Mouse (Mus musculus) CH12.LX (cell line): ENCODE data around the gene Ptprg. TPM values are rescaled to one million over a fixed set of nuclear protein-coding genes. Genes with fewer than 3 reads are reported as not detected.

ENCODE experiments used
- DNase-seq: peaks from one replicate; pipeline ENCODE4 v3.0.0-alpha.2; 2013; ENCODE audit errors: extremely low read depth
- H3K27ac ChIP-seq: 2 replicates; pipeline ENCODE4 v1.5.1; 2012; ENCODE audit warnings: low read depth, mild to moderate bottlenecking, control low read depth, moderate library complexity; ENCODE audit not compliant: insufficient read depth
- H3K27me3 ChIP-seq: replicated peaks from 2 replicates; pipeline ENCODE3; 2012; ENCODE audit warnings: inconsistent platforms
- H3K36me3 ChIP-seq, 2 experiments: replicated peaks in 1 of 2; 2 replicates each; pipeline versions ENCODE3 to v1.6.1; 2012; ENCODE audit warnings: inconsistent platforms in 1 of 2, low read length in 1 of 2, mild to moderate bottlenecking in 1 of 2, mixed read lengths in 1 of 2, moderate library complexity in 1 of 2; ENCODE audit not compliant: control insufficient read depth in 1 of 2, insufficient read depth in 1 of 2
- H3K4me1 ChIP-seq, 2 experiments: 2 replicates each; pipeline ENCODE4 v1.6.1; 2012; ENCODE audit warnings: inconsistent platforms in 1 of 2, moderate library complexity in 1 of 2; ENCODE audit not compliant: insufficient read depth in 2 of 2, control insufficient read depth in 1 of 2
- H3K4me2 ChIP-seq: 2 replicates; pipeline ENCODE4 v1.6.1; 2012; ENCODE audit warnings: low read depth, mild to moderate bottlenecking, control low read depth; ENCODE audit not compliant: poor library complexity, insufficient read depth, severe bottlenecking
- H3K4me3 ChIP-seq, 3 experiments: fragments of 150-350 bp in 1 of 3; sonication (generic) in 1 of 3; replicated peaks in 1 of 3; 2 replicates each; pipeline versions ENCODE3 to v1.5.1; 2011 to 2012; ENCODE audit warnings: low read depth in 2 of 3, low read length in 2 of 3, mild to moderate bottlenecking in 2 of 3, moderate library complexity in 2 of 3, control low read depth in 1 of 3, improper control_type of control experiment in 1 of 3, inconsistent platforms in 1 of 3, mixed read lengths in 1 of 3; ENCODE audit not compliant: poor library complexity in 1 of 3
- H3K79me2 ChIP-seq: replicated peaks from 2 replicates; pipeline ENCODE4 v1.6.1; 2012; ENCODE audit warnings: mild to moderate bottlenecking, moderate library complexity; ENCODE audit not compliant: control insufficient read depth, poor library complexity, insufficient read depth, severe bottlenecking; ENCODE audit errors: extremely low read depth
- H3K9ac ChIP-seq: 2 replicates; pipeline ENCODE4 v1.6.1; 2012; ENCODE audit warnings: low read depth, mild to moderate bottlenecking, control low read depth, moderate library complexity; ENCODE audit not compliant: insufficient read depth
- H3K9me3 ChIP-seq: replicated peaks from 2 replicates; pipeline ENCODE3; 2012; ENCODE audit warnings: low read length, inconsistent platforms, mixed read lengths
- CHD1 ChIP-seq: IDR thresholded peaks from 2 replicates; pipeline ENCODE4 v1.6.1; 2012; ENCODE audit warnings: low read depth, low read length, improper control_type of control experiment, inconsistent platforms
- CTCF ChIP-seq, 2 experiments: IDR thresholded peaks in 1 of 2; conservative IDR thresholded peaks in 1 of 2; 2 replicates each; pipeline ENCODE4 v1.5.1; 2011 to 2012; ENCODE audit warnings: low read depth in 2 of 2, low read length in 2 of 2, improper control_type of control experiment in 1 of 2, inconsistent platforms in 1 of 2, mild to moderate bottlenecking in 1 of 2, moderate library complexity in 1 of 2
- E2F4 ChIP-seq: IDR thresholded peaks from 2 replicates; pipeline ENCODE4 v1.6.1; 2011; ENCODE audit warnings: low read depth, low read length, improper control_type of control experiment; ENCODE audit not compliant: insufficient replicate concordance
- EP300 ChIP-seq: IDR thresholded peaks from 2 replicates; pipeline ENCODE4 v1.6.1; 2011; ENCODE audit warnings: low read length, improper control_type of control experiment
- ETS1 ChIP-seq: conservative IDR thresholded peaks from 2 replicates; pipeline ENCODE4 v1.6.1; 2012; ENCODE audit warnings: low read depth, mild to moderate bottlenecking, inconsistent platforms, low read length, improper control_type of control experiment, moderate library complexity
- GABPA ChIP-seq: IDR thresholded peaks from 2 replicates; pipeline ENCODE4 v1.6.1; 2012; ENCODE audit warnings: low read depth, low read length, improper control_type of control experiment, inconsistent platforms; ENCODE audit not compliant: insufficient replicate concordance
- IRF4 ChIP-seq: IDR thresholded peaks from 2 replicates; pipeline ENCODE4 v1.6.1; 2014; ENCODE audit warnings: low read depth, mild to moderate bottlenecking, inconsistent platforms, low read length, improper control_type of control experiment
- JUN ChIP-seq: IDR thresholded peaks from 2 replicates; pipeline ENCODE4 v1.6.1; 2011; ENCODE audit warnings: low read depth, mild to moderate bottlenecking, low read length, improper control_type of control experiment, moderate library complexity; ENCODE audit not compliant: insufficient read depth
- KAT2A ChIP-seq: IDR thresholded peaks from 2 replicates; pipeline ENCODE4 v1.6.1; 2012; ENCODE audit warnings: low read length, improper control_type of control experiment, inconsistent platforms; ENCODE audit not compliant: insufficient replicate concordance
- MAFK ChIP-seq: IDR thresholded peaks from 2 replicates; pipeline ENCODE4 v1.6.1; 2011; ENCODE audit warnings: low read length, improper control_type of control experiment; ENCODE audit not compliant: insufficient replicate concordance
- MAX ChIP-seq: IDR thresholded peaks from 2 replicates; pipeline ENCODE4 v1.6.1; 2011; ENCODE audit warnings: low read length, improper control_type of control experiment
- MEF2A ChIP-seq: IDR thresholded peaks from 2 replicates; pipeline ENCODE4 v1.6.1; 2014; ENCODE audit warnings: low read depth, mild to moderate bottlenecking, inconsistent platforms, low read length, improper control_type of control experiment, borderline replicate concordance
- NELFE ChIP-seq: IDR thresholded peaks from 2 replicates; pipeline ENCODE4 v1.6.1; 2011; ENCODE audit warnings: low read depth, low read length, improper control_type of control experiment
- NRF1 ChIP-seq: IDR thresholded peaks from 2 replicates; pipeline ENCODE4 v1.6.1; 2014; ENCODE audit warnings: low read depth, mild to moderate bottlenecking, inconsistent platforms, low read length, improper control_type of control experiment, moderate library complexity
- POLR2A ChIP-seq: IDR thresholded peaks from 2 replicates; pipeline ENCODE4 v1.6.1; 2011; ENCODE audit warnings: low read depth, mild to moderate bottlenecking, improper control_type of control experiment, low read length
- POLR2AphosphoS2 ChIP-seq: IDR thresholded peaks from 2 replicates; pipeline ENCODE4 v1.6.1; 2011; ENCODE audit warnings: low read depth, low read length, improper control_type of control experiment
- RCOR1 ChIP-seq: conservative IDR thresholded peaks from 2 replicates; pipeline ENCODE4 v1.6.1; 2012; ENCODE audit warnings: low read depth, mild to moderate bottlenecking, inconsistent platforms, low read length, improper control_type of control experiment
- SIN3A ChIP-seq: IDR thresholded peaks from 2 replicates; pipeline ENCODE4 v1.6.1; 2012; ENCODE audit warnings: low read length, improper control_type of control experiment, inconsistent platforms
- SMC3 ChIP-seq: IDR thresholded peaks from 2 replicates; pipeline ENCODE4 v1.6.1; 2011; ENCODE audit warnings: low read depth, low read length, improper control_type of control experiment
- TCF12 ChIP-seq: IDR thresholded peaks from 2 replicates; pipeline ENCODE4 v1.6.1; 2014; ENCODE audit warnings: low read depth, mild to moderate bottlenecking, inconsistent platforms, low read length, improper control_type of control experiment
- UBTF ChIP-seq: IDR thresholded peaks from 2 replicates; pipeline ENCODE4 v1.6.1; 2012; ENCODE audit warnings: low read depth, mild to moderate bottlenecking, inconsistent platforms, low read length, improper control_type of control experiment, moderate library complexity
- USF2 ChIP-seq: conservative IDR thresholded peaks from 2 replicates; pipeline ENCODE4 v1.6.1; 2011; ENCODE audit warnings: low read depth, low read length, improper control_type of control experiment
- ZKSCAN1 ChIP-seq: IDR thresholded peaks from 2 replicates; pipeline ENCODE4 v1.6.1; 2012; ENCODE audit warnings: low read depth, inconsistent platforms, low read length, improper control_type of control experiment, borderline replicate concordance
- ZMIZ1 ChIP-seq: IDR thresholded peaks from 2 replicates; pipeline ENCODE4 v1.6.1; 2012; ENCODE audit warnings: low read depth, mild to moderate bottlenecking, inconsistent platforms, low read length, improper control_type of control experiment
- dilution Hi-C: fragments of 300-500 bp; cut with MboI; formaldehyde crosslinking; loops from 2 replicates; pipeline ENCODE4 v1.14.3; 2020; ENCODE audit warnings: low sequenced_read_pairs; ENCODE audit not compliant: extremely low pct_unique_long_range_greater_than_20kb, extremely low pct_ligation_motif_present
- in situ Hi-C: fragments of 300-500 bp; cut with MboI; formaldehyde crosslinking; loops from 3 replicates; pipeline ENCODE4 v1.14.3; 2019; ENCODE audit warnings: low sequenced_read_pairs, low pct_ligation_motif_present, low pct_unique_long_range_greater_than_20kb, mixed read lengths
- polyA plus RNA-seq: library from polyadenylated mRNA; unstranded; fragments of >175 nt; gene quantifications from 2 replicates; pipeline ENCODE4 v1.2.1, GENCODE M21; 2012; ENCODE audit warnings: low read depth; ENCODE audit not compliant: insufficient read length
- total RNA-seq, 2 experiments: library from RNA; depleted of rRNA; stranded (reverse); fragments of 300-350 nt in 1 of 2; fragments of >200 nt in 1 of 2; gene quantifications; 2 replicates each; pipeline ENCODE4 v1.2.3; 2012 to 2014

The Ptprg gene
- total and polyA plus RNA-seq, 3 experiments = 0.08 TPM; not detected in 2

DNA sequence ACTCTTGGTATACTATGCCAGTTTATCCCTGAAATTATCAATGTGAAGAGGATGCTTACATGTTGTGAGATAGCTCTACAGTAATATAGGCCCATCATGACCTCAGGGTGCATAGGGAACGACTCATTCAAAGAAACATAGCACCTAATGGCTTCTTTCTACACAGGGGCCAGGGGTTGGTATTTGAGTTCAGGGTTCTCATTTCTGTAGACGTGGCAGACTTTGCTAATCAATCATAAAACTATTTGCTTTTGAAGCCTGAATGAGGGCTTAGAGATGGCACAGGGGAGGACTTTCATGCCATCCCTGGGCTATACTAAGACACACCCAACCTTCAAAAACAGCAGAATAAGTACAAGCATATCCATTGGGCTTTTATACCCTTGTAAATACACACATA lies 16.4 kb downstream of the Ptprg start:
- Histone ChIP-seq H3K4me3 (no peak overlapping the region), H3K9ac (no peak overlapping the region), H3K4me1 (no peaks in the 10 kb centered on the region), H3K4me2 (no peak overlapping the region), H3K27ac (no peak overlapping the region), H3K9me3 (peaks cover 74% of the 10 kb centered on the region), H3K36me3 (no peaks in the 10 kb centered on the region)
- in situ Hi-C loops = no loop called here
- DNase-seq = no peak
- no peak for TF ChIP-seq ETS1
- no peak for TF ChIP-seq MEF2A
- no peak for TF ChIP-seq NELFE
- no peak for TF ChIP-seq EP300
- no peak for TF ChIP-seq SIN3A
- TF ChIP-seq MAX = no peak
- no peak for TF ChIP-seq SMC3
- TF ChIP-seq GABPA = no peak
- TF ChIP-seq RCOR1 = no peak
- TF ChIP-seq USF2 = no peak
- no peak for TF ChIP-seq MAFK
- no peak for TF ChIP-seq TCF12
- TF ChIP-seq CHD1 = no peak
- no peak for TF ChIP-seq UBTF
- no peak for TF ChIP-seq POLR2A
- TF ChIP-seq CTCF (conservative IDR thresholded peaks at IDR 0.05 in 1 of 2, IDR thresholded peaks at IDR 0.05 in 1 of 2; ENCODE audit: low read depth in 2 of 2, low read length in 2 of 2) = no peak
- no peak for TF ChIP-seq ZMIZ1
- no peak for TF ChIP-seq ZKSCAN1
- TF ChIP-seq JUN = no peak
- TF ChIP-seq, all 38 proteins: peak for 0
- dilution Hi-C loops = no loop called here
- Histone ChIP-seq H3K79me2 (no peaks in the 10 kb centered on the region), H3K27me3 (no peaks in the 10 kb centered on the region)

- H3K4me3 ChIP-seq = no peak overlapping the region
- peaks cover 74% of the 10 kb centered on the region for H3K9me3 ChIP-seq
- TF ChIP-seq MEF2A (no peak), EP300 (no peak), NRF1 (no peak), IRF4 (no peak), GABPA (no peak), CTCF (conservative IDR thresholded peaks at IDR 0.05 in 1 of 2, IDR thresholded peaks at IDR 0.05 in 1 of 2; ENCODE audit: low read depth in 2 of 2, low read length in 2 of 2) (no peak), E2F4 (no peak), KAT2A (no peak), POLR2AphosphoS2 (no peak), SMC3 (no peak)
- dilution Hi-C loops (no loop called here), in situ Hi-C loops (no loop called here)
- no peak overlapping the region for H3K4me2 ChIP-seq
- no peaks in the 10 kb centered on the region for H3K27me3 ChIP-seq
- no peak overlapping the region for H3K27ac ChIP-seq
- H3K4me1 ChIP-seq = no peaks in the 10 kb centered on the region
- H3K36me3 ChIP-seq = no peaks in the 10 kb centered on the region
- H3K79me2 ChIP-seq = no peaks in the 10 kb centered on the region
- H3K9ac ChIP-seq = no peak overlapping the region
- DNase-seq = no peak
Observed at GRCm38 (mm10) chr14:11571766-11572394, 18.5 kb downstream of the Ptprg start.
